Mouse (Mus musculus): ENCODE measurements at regions not wholly inside any gene's neighbourhood (a gene's known extent, or its start where the extent isn't known, plus 50 kb on each side); places are given as distances from the start of the nearest gene placed in this dataset.

DNA sequence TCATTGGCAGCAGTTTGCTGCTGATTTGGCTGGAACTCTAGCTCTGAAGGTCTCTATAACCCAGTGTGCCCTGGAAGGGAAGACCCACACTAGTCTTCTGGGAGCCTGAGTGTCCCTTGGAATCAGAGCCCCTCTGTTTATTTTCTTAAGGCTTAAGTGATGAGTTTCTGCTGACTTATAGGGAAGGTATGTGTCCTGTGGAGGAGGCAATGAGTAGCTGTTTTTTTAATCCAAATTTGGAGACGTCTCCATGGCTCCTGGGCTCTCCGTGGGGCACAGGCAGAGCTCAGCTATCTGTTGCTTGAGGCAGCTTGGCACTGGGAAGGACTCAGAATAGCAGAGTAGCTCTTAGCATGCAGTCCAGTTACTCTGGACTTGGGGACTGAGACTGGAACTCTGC lies 146.4 kb downstream of the Ttc32 start:
- no peak for DNase-seq (ENCODE audit: low read depth)

DNA sequence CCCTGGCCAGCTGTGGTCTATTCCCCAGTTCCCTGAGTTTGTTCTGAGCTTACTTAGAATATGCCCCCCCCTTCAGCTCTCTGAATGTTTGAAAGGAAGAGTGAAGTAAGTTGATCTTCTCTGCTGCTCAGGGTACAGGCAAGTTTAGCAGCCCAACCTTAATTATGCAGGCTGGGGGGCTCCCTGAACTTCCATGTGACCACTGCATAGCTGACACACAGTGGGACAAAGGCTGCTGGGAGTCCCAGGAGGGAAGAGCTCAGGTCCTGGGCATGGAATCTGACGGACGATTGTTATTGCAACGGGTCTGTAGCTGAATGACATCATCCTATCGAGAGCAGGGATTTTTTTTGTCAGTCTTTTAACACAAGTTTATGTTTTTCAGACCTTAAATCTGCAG lies 148.8 kb downstream of the Ttc32 start:
- DNase-seq (ENCODE audit: low read depth) = no peak

DNA sequence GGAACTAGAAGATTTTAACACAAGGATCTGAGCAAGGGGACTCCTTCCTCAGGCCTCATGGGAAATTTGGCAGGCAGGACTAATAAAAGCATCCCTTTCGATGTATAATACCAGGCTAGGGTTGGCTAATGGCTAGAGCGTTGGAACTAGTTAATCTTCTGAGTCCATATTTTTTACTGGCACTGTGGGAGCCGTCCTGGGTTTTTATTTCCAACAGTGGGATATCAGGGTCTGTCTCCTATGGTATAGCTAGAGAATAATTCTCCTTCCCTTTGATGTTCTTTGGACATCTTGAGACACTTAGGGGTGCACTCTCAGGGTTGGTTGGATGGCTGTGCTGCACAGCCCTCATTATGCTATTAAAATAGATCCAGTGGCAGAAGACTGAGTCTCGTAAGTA lies 150.9 kb downstream of the Ttc32 start:
- no peak for DNase-seq (ENCODE audit: low read depth)

DNA sequence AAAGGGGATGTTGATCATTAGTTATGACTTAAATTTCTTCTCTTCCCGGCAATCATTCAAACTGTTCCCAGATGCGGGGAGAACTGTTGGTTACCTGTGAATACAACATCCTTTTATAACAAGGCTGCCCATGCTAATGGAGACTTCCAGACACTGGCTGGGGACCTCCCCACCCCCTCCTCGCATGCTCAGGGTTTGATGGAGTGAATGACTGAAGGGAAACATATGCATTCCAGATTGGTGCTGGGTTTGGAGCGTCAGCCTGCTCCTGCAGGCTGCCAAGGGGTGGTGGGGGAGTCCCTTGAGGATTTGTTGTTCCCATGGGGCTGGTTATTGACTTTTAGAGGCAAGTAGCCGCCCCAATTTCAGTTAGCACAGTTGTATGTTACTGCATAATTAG lies 161.9 kb downstream of the Ttc32 start:
- no peak for DNase-seq (ENCODE audit: low read depth)

DNA sequence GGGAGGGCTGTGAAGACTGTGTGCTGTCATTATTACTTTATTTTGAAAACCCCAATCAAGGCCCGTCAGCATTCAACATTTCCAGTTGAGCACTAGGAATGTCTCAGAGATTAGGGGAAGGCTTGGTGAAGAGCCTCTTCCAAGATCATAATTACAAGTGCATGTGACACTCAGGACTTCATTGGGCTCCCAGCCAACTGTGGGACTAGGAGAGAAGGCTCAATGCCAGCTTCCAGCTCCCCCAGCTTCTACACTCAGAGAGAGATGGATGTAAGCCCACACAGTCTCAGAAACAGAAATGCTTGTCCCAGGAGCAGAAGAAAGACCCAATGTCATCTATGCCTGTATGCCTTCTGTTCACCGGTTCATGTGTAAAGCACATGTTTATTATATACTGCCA lies 169.5 kb downstream of the Ttc32 start:
- DNase-seq (ENCODE audit: low read depth) = no peak

DNA sequence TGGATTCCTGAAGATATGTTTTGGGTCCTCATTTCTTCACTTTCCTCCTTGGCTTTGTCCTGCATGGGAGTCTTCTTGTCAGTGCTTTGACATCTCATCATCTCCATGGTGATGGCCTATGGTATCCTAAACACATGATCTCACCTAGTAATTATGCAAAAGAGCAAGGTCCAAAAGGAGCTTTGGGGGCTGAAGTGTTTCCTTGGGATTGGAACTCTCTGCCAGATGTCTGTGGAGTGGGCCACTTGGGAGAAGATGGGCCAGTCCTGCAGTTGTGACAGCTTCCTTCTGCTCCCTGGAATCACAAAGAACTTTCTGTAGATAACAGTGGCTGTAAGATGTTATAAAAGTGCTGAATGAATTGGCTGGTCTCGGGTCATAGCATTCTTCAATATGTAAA lies 182.4 kb downstream of the Ttc32 start:
- DNase-seq (ENCODE audit: low read depth) = no peak

DNA sequence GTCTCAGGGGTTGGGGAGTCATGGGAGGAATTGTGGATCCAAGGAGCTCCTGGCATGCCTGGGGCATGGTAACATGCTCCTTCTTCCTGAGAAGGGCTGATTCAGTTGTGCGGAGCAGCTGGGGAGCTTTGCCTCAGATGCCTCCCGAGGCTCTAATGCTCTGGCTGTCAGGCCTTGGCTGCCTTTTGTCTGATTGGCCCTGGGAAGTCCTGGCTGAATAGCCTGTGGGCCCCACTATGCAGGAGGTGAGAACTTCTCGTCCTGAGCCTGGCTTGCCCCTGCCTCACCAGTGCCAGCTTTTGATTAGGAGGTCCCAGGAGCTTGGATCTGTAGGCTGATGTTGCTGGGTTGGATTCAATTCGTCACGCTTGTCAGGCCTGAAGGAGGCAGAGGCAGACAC lies 195.2 kb downstream of the Ttc32 start:
- no peak for DNase-seq (ENCODE audit: low read depth)

DNA sequence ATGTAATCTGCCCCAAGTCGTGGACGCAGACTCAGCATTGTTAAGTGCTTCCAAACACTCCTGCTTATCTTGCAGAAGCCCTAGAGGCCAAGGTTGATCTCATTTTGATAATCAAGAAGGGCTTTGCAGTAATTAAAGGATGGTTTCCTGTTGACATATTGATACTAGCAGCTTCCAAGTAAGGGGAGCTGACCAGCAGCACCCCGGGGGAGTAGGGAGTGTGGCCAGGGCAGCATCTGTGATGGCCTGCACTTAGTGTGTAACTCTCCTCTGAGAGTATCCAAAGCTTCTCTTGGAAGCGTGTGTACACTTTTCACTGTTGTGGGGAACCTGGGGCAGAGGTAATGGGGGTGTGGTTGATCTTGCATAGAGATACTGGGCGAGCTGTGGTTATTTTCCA lies 198.1 kb downstream of the Ttc32 start:
- no peak for DNase-seq (ENCODE audit: low read depth)

DNA sequence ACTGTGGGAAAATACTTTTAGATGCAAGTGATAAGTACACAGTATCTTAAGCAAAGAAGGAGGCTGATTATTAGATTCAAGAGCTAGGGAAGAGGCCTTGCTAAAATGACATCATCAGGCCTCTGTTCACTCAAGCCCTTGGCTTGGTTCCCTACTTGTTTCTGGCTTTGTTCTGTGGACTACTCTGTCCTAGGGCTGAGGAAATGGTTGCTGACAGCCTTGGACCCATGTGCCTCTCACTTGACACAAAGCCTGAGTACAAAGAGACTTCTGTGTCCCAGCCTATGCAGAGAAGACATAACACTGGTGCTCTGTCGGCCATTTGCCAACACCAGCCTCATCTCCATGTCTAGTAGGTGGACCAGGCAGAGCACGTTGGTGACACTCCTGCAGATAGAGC lies 198.7 kb downstream of the Ttc32 start:
- DNase-seq (ENCODE audit: low read depth) = no peak

DNA sequence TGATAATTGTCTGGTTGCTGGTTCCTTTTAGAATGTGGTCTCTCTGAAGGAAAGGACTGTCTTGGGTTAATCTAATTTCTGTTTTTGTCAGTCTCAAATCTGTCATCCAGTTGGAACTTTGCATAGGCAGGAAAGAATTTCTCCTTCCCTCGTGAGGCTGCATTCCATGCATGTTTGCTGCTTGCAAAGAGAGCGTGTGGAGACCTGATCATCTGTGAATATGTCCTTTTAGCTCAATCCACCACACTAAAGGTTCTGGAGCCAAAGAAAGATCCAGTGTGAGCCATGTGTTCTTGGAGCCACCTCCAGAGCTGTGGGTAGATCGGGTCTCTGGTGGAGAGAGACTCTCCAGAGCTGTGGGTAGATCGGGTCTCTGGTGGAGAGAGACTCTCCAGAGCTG lies 200.2 kb downstream of the Ttc32 start:
- DNase-seq (ENCODE audit: low read depth) = no peak

DNA sequence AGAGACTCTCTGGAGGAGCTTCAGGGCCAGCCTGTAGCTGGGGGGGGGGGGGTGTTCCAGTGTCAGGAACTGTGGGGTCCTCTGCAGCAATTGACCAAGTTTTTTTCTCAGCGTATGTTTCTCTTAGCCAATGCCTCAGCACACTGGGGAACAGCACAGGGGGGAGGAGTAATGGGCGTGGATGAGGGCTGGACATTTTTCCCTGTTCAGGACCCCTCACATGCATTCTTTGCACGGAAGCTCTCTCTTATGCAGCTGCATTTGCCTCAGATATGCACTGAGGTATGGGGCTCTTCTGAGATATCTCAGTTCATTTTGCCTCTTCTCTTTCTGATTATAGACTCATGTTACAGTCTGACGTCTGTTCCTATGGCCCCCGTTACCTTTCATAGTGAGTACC lies 200.8 kb downstream of the Ttc32 start:
- no peak for DNase-seq (ENCODE audit: low read depth)

DNA sequence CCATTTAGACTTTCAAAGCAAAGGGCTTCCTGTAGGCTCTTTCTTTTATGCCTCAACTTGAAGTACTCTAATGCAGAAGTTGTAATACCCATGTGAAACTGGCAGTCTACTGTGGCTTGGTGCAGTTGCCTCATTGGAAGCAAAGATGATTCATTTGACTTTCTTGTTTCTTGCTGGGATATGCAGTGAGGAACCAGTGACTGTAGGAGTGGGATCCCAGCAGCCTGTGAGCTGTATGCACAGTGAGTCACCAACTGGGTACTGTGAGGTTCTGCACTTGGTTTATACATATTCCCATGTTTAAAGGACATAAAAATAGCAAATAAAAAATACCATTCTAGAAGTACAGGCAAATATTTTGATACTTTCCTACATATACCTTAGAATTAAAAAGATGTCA lies 202.6 kb downstream of the Ttc32 start:
- no peak for DNase-seq (ENCODE audit: low read depth)

DNA sequence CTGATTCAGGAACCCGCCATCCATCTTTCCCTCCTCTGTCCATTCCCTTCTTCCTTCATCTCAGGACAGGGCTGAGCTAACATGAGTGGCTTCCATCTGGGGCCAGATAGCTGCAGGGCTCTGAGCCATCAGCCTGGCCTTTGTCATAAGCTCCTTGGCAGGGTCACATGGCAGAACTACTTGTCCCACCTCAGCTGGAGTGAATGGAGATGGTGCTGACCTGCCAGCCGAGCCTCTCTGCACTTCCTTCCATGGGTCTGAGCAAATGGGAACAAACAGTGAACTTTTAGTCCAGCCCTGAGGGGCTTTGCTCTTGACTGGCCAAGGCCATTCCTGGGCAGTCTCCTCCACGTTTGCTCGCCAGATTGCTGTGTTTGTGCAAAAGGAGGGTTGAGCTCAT lies 206.1 kb downstream of the Ttc32 start:
- DNase-seq (ENCODE audit: low read depth) = no peak

DNA sequence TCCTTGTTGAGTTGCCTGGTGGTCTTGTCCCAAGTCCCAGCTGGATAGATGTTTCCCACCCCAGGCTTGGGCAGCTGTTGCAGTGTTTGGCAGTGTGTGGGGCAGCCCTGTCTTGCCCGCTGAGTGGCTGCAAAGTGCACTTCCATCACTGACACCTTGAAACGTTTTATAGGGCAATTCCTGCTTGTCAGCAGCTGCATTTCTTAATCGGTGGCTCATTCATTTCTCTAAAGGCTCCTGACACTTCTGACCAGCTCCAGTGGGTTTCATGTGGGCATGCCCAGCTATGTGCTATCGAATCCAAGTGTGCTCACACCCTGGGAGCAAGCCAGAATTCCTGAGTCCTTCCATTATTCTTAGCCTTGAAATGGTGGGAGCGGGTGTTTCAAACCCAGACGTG lies 207.7 kb downstream of the Ttc32 start:
- no peak for DNase-seq (ENCODE audit: low read depth)

DNA sequence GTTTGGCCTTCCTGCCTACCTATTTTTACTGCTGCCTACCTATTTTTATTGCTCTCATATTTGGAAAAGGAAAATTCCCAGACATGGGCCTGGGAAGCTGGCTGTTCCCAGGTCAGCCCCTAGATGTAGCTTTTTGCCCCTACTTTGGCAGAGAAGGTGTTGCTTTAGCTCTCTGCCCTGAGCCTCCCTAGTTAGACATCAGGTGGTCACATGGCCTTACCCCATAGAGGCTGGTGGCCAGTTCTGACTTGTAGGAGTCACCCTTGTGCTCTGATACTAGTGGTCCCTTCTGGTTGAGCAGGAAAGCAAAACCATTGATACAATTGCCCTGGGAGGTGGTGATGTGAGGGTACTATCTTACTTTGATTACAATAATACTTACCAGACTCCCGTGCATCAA lies 208.2 kb downstream of the Ttc32 start:
- no peak for DNase-seq (ENCODE audit: low read depth)

DNA sequence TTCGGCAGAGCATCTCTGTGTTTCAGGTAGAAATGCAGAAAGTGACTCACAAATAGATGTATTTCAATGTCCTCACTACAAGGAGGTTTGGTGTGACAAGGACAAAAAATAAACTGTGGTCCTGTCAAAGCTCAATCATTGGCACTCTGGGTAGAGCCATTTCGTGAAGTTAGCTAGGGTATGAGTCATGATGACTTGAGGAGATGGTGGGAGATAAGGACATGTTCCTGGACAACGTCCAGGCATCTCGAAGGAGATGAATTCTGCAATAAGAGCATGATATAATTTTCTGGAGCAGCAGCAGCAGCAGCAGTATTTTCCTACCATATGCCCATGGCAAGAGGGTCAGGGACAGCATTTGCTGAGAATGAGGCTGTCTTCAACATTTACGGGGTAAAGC lies 217.7 kb downstream of the Ttc32 start:
- DNase-seq (ENCODE audit: low read depth) = no peak

DNA sequence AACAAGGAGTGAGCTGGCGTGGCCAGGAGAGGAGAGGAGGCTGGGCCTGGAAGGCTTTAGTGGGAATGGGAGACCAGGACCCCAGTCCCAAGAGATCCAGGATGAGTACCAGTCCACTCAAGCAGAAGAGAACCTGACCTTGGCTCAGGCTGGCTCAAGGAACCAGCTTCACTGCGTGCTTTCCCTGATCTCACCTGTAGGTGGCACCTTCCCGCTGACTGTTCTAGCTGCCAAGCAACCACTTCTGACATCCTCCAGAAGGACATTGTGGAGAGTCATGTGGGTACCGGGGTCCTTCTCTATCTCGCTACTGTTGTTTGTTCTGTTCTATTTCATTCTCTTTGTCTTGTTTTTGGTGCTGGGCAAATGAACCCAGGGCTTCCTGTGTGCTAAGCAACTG lies 222.0 kb downstream of the Ttc32 start:
- DNase-seq (ENCODE audit: low read depth) = peak; percentile 3

DNA sequence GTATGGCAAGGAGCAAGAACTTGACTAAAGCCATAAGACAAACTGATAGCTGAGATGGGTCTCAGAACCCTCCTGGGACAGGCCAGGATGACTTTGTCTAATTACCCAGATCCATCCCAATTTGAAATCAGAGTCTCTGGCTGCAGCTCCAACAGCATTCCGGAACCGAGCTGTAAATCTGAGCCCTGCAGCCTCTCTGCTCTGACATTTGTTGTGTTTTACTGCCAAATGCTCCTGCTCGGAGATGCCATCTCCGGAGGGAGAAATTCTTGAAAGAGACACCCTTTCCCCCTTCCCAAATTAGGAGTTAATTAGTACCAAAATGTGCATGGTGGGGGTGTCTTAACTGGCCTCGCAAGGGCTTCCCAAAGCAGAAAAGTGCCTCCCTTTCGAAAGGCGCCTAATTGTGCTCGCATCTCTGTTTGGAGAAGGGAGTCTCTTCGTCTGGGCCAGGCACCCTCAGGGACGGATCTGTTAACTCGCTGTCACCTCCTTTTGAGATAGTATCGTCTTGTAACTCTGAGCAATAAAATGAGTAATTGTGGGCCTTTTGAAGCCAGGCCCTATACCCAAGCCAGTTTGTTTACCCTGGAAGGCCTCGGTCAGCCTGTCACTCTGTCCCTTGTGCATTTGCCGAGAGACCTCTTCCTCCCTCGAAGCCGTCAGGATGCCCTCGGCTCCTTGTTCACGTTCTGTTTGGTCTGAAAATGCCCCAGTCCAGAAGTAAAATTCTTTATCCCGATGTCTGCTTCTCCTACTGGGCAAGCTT lies 223.7 kb downstream of the Ttc32 start:
- DNase-seq (ENCODE audit: low read depth) = no peak

DNA sequence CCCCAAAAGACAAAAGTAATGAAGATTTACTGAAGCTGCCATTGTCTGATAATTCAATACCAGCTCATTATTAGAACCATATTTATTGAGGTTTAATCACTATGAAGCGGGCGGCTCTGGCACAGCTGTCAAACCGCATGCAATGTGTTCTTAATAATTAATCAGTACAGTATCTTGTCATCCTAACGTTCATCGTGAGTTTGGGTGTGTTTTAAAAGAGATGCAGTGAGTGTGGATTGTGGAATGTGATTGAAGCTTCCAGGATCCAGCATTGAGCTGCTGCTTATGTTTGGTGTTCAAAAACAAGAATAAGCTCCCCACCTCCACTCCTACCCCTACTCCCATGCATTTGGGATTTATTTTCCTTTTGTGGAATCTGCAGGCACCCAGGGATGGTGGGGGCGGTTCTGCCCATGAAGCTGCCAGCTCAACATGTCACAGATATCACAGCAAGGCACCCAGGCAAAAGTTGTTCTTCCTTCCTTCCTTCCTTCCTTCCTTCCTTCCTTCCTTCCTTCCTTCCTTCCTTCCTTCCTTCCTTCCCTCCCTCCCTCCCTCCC lies 224.6 kb downstream of the Ttc32 start:
- DNase-seq (ENCODE audit: low read depth) = no peak

DNA sequence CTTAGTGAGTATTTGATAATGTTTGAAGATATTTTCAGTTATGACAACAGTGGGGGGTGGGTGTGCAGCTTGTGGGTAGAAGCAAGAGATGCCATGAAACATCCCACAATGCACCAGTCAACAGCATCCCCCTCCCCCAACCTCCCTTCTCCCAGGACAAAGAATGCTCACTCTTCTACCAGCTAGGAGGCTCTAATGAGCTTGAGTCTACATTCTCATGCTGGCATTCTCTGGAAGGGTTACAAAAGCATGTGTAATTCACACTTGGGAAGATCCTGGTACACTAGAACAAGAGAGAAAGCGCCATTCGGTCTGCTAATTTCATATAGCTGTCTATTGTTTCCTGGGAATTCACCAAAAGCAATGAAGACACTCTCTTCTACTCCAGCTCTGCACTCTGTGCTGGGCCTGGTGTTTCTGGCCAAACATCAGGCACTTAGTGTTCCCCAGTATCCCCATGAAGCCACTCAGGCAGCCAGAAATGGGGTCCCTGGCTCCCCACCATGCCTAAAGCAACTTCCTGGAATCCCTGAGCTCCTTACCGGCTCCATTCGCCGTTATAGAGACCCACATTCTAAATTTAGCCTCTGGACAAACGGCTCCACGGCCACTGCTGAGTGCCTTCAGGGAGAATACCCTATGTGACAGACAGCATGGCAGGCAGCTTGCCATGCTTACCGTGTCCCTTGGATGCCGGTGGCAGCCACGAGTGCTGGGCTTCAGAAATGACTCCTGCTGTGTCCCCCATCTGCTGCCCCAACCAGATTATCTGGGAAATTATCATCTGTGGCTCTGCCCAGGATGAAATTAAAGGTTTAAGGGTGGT lies 226.1 kb downstream of the Ttc32 start:
- DNase-seq (ENCODE audit: low read depth) = no peak

DNA sequence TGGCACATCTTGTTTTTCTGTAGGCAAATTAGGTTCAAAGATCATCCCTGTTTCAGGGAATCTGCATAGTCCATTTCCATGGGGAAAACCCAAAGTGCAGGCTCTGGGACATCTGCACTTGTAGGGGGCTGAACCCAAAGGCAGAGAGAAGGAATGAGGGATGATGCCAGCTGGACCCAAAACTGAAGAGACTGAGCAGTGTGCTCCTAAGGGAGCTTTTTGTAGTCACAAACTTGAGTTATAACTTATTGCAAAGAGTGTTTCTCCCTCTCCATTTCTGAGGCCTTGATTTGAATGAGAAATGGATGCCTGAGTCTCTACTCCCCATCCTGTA lies 226.7 kb downstream of the Ttc32 start:
- DNase-seq (ENCODE audit: low read depth) = no peak

DNA sequence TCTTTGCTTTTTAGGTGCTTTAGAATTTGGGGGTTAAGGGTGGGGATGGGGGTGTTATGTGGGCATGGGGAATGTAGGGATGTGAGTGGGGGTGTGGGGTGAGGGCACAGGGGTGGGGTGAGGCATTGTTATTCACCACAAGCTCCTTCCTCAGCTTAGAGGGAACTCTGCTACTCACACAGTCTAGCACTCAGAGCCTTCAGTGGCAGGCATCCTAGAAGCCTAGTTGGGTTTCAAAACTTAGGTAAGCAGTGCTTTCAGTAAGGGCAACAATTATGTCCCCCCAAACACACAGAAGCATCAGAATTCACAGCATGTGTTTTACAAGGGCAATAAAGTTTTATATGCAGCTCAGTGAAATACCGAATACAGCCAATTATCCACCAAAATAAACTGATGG lies 228.4 kb downstream of the Ttc32 start:
- no peak for DNase-seq (ENCODE audit: low read depth)

DNA sequence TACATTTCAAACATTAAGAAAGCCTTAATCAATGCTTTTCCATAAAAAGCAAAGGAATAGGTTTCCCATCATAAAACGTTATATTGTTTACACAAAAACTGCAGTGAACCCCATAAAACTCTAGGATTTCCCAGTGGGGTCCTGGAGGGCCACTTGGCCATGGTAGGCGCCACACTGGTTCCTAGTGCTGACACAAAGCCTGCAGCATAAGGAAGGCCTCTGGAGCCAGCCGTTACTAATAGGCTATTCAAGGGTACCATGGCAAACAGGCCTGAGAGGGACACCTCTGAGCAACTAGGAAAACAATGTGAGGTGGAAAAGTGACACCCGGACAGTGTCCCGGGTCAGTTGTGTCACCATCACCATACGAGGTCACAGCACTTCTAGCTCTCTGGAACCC lies 231.9 kb downstream of the Ttc32 start:
- DNase-seq (ENCODE audit: low read depth) = no peak

DNA sequence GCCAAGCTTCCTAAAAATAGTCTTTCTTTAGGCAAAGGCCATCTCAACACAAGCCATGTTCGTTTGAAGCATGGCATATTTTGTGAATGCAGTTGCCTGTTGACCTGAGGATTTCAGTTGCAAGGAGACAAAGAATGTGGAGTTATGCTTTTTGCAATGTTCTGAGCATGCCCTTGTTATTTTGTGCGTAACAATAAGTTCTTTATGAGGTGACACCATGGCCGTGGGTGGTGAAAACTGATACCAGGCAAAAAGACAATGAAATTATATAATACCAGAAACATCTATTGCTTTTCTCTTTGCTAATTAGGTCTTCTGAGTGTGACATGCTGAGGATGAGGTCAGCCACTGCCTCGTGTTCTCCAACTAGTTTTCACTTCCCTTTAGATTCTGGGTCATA lies 236.4 kb downstream of the Ttc32 start:
- no peak for DNase-seq (ENCODE audit: low read depth)

All from c-Kit-positive CD71-negative TER-119-negative erythroid progenitor cells, embryonic 14.5 days (primary cell).